Mouse (Mus musculus): ENCODE results near the gene Nrip2. TPM values are rescaled to one million over a fixed set of nuclear protein-coding genes. Genes with fewer than 3 reads are reported as not detected.

The Nrip2 gene
- polyA plus RNA-seq, 2 experiments: 0.70 to 1.5 TPM

DNA sequence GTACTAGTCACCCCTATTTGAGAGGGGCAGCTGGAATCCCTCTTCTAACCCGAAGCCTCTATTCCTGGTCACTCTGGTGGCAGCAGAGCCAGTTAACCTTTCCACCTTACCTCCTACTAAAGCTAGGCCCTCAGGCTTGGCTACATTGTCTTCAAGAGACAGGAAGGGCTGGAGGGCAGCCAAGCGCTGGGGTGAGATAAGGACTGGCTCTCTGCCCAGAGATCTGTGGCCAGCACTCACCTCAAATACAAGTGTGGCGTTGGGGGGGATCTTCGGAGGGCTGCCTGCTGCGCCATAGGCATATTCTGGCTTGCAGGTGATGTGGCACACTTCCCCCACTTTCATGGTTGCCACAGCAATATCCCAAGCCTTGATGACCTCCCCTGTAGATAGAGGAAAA, 36.4 kb downstream of the Nrip2 start:
- no peaks in the 10 kb centered on the region for H3K9me3 ChIP-seq (ENCODE audit: control insufficient read depth, low read length)
- no peak overlapping the region for H3K27ac ChIP-seq
- H3K4me1 ChIP-seq (replicated peaks; ENCODE audit: control insufficient read depth in 2 of 2, insufficient read depth in 2 of 2, low read length in 1 of 2): peaks cover 18 to 20% of the 10 kb centered on the region in 2 experiments; a peak in 3 of 4 replicates
- no peak for DNase-seq (ENCODE audit: low read depth in 3 of 3, low spot score in 3 of 3)
- H3K9ac ChIP-seq (replicated peaks): no peak overlapping the region
- H3K27me3 ChIP-seq (ENCODE audit: control insufficient read depth, insufficient read depth, low read length): no peaks in the 10 kb centered on the region
- H3K4me2 ChIP-seq (ENCODE audit: low read depth): no peak overlapping the region
- TF ChIP-seq CTCF (IDR thresholded peaks at IDR 0.05; ENCODE audit: low read depth) (no peak), EP300 (IDR thresholded peaks at IDR 0.05; ENCODE audit: low read depth) (no peak)
- H3K36me3 ChIP-seq (replicated peaks; ENCODE audit: control insufficient read depth, insufficient read depth, low read depth): peaks cover 48% of the 10 kb centered on the region
- no peak overlapping the region for H3K4me3 ChIP-seq (ENCODE audit: insufficient read depth in 1 of 2, low read depth in 2 of 2, low read length in 2 of 2)
- 45% methylated on average over 5 of the region's 5 CpGs for WGBS (ENCODE audit: insufficient replicate concordance)
- no peak for ATAC-seq (ENCODE audit: insufficient read depth)

DNA sequence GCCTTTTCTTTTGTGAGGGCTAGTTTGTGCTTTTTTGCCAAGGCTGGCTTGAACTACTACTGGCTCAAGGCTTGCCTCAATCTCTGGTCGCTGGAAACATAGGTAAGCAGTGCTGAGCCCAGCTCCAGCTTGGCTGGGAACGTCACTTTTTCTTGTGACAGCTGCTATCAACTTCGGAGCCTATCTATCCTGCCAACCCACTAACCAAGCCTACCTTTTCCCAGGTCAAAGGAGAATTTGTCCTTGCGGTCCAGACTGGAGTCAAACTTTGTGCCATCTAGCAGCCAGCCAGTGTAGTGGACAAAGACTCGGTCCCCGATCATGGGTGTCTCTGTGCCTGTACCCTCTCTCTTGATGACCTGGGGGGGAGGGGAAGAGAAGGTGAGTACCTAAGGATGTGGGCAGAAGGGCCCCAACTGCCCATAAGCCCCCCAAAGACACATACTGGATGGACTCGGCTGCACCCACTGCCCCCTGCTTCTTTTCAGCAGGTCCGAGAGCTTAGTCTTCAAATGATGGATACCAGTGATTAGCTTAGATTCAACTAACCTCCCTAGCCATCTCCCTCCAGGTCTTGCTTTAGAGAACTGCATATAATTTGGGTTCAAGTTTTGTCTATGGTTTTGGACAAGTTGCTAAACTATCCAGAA, 37.4 kb downstream of the Nrip2 start:
- no peak overlapping the region for H3K9ac ChIP-seq (replicated peaks)
- H3K27me3 ChIP-seq (ENCODE audit: control insufficient read depth, insufficient read depth, low read length): no peaks in the 10 kb centered on the region
- H3K4me3 ChIP-seq (ENCODE audit: insufficient read depth in 1 of 2, low read depth in 2 of 2, low read length in 2 of 2): peak overlapping the region in 1 of 2 experiments; percentile 95; a peak in 2 of 4 replicates
- H3K4me2 ChIP-seq (ENCODE audit: low read depth): peak overlapping the region; percentile 99
- H3K4me1 ChIP-seq (replicated peaks; ENCODE audit: control insufficient read depth in 2 of 2, insufficient read depth in 2 of 2, low read length in 1 of 2): peaks cover 18 to 21% of the 10 kb centered on the region in 2 experiments; a peak in 3 of 4 replicates
- no peaks in the 10 kb centered on the region for H3K9me3 ChIP-seq (ENCODE audit: control insufficient read depth, low read length)
- ATAC-seq (ENCODE audit: insufficient read depth): no peak
- 74% methylated on average over 8 of the region's 8 CpGs for WGBS (ENCODE audit: insufficient replicate concordance)
- TF ChIP-seq EP300 (IDR thresholded peaks at IDR 0.05; ENCODE audit: low read depth) (no peak), CTCF (IDR thresholded peaks at IDR 0.05; ENCODE audit: low read depth) (no peak)
- DNase-seq (ENCODE audit: low read depth in 3 of 3, low spot score in 3 of 3): no peak
- no peak overlapping the region for H3K27ac ChIP-seq
- peaks cover 41% of the 10 kb centered on the region for H3K36me3 ChIP-seq (replicated peaks; ENCODE audit: control insufficient read depth, insufficient read depth, low read depth)

DNA sequence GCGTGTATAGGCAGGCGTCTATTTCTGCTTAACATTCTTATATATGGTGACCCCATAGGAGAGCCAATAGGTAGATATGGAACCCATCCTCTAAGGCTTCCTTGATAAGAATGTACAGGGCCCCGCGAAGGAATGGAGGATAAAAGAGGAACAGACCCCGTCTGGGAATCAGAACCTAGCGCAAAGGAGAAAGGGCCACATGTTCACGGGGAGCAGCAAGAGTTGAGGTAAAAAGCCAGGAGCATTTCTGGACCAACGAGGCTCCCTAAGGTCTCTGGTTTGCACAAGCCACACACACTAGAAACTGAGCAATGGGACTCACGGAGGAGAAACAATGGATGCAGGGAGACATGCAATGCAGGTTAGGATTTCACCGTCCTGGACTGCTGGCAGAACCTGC, 38.2 kb downstream of the Nrip2 start:
- no peak for TF ChIP-seq CTCF (IDR thresholded peaks at IDR 0.05; ENCODE audit: low read depth)
- Histone ChIP-seq H3K9ac (replicated peaks) (peak overlapping the region; percentile 91), H3K4me2 (ENCODE audit: low read depth) (peak overlapping the region; percentile 99), H3K27me3 (ENCODE audit: control insufficient read depth, insufficient read depth, low read length) (no peaks in the 10 kb centered on the region), H3K27ac (peak overlapping the region; percentile 65), H3K9me3 (ENCODE audit: control insufficient read depth, low read length) (no peaks in the 10 kb centered on the region), H3K36me3 (replicated peaks; ENCODE audit: control insufficient read depth, insufficient read depth, low read depth) (peaks cover 33% of the 10 kb centered on the region), H3K4me1 (replicated peaks; ENCODE audit: control insufficient read depth in 2 of 2, insufficient read depth in 2 of 2, low read length in 1 of 2) (peaks cover 18 to 21% of the 10 kb centered on the region in 2 experiments; a peak in 3 of 4 replicates), H3K4me3 (ENCODE audit: insufficient read depth in 1 of 2, low read depth in 2 of 2, low read length in 2 of 2) (peak overlapping the region; percentile 70 to 95)
- under 1% methylated on average over 10 of the region's 10 CpGs for WGBS (ENCODE audit: insufficient replicate concordance)
- ATAC-seq (ENCODE audit: insufficient read depth) (no peak), DNase-seq (ENCODE audit: low read depth in 3 of 3, low spot score in 3 of 3) (no peak)

DNA sequence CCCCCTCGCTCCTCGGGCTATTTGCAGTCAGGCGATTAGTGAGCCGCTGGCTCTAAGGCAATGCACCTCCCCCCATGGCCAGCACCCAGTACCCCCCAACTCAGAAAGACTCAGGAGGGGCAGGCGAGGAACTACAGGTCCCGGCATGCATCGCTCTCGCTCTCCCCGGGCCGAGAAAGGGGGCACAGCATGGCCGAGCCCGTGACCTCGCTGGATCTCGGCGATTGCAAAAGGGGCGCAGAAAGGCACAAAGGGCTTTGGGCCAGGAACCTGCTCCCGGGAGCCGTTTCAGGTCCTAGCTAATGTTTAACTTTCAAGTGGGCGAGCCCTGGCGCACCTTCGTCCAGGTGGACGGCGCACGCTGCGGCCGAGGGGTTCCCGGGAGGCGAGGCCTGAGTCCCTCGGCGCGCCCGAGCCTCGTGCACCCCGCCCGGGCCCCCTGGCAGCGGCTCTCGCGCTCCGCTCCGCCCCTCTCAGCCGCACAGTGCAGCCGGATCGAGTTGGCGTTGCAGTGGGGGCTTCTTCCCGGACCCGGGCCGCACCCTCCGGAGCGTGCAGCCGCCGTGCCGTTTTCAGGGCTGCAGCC, 38.7 kb downstream of the Nrip2 start:
- H3K36me3 ChIP-seq (replicated peaks; ENCODE audit: control insufficient read depth, insufficient read depth, low read depth): peaks cover 28% of the 10 kb centered on the region
- ATAC-seq (ENCODE audit: insufficient read depth) (peak; percentile 73), DNase-seq (ENCODE audit: low read depth in 3 of 3, low spot score in 3 of 3) (peak in 1 of 3 experiments; percentile 40)
- peak overlapping the region; percentile 91 for H3K9ac ChIP-seq (replicated peaks)
- peak overlapping the region; percentile 65 for H3K27ac ChIP-seq
- H3K4me2 ChIP-seq (ENCODE audit: low read depth): peak overlapping the region; percentile 99
- H3K4me3 ChIP-seq (ENCODE audit: insufficient read depth in 1 of 2, low read depth in 2 of 2, low read length in 2 of 2): peak overlapping the region; percentile 70 to 95
- TF ChIP-seq CTCF (IDR thresholded peaks at IDR 0.05; ENCODE audit: low read depth) (no peak), EP300 (IDR thresholded peaks at IDR 0.05; ENCODE audit: low read depth) (no peak)
- H3K9me3 ChIP-seq (ENCODE audit: control insufficient read depth, low read length): no peaks in the 10 kb centered on the region
- H3K4me1 ChIP-seq (replicated peaks; ENCODE audit: control insufficient read depth in 2 of 2, insufficient read depth in 2 of 2, low read length in 1 of 2): peaks cover 18 to 21% of the 10 kb centered on the region in 2 experiments; a peak in 3 of 4 replicates
- no peaks in the 10 kb centered on the region for H3K27me3 ChIP-seq (ENCODE audit: control insufficient read depth, insufficient read depth, low read length)
- under 1% methylated on average over 47 of the region's 52 CpGs for WGBS (ENCODE audit: insufficient replicate concordance)

DNA sequence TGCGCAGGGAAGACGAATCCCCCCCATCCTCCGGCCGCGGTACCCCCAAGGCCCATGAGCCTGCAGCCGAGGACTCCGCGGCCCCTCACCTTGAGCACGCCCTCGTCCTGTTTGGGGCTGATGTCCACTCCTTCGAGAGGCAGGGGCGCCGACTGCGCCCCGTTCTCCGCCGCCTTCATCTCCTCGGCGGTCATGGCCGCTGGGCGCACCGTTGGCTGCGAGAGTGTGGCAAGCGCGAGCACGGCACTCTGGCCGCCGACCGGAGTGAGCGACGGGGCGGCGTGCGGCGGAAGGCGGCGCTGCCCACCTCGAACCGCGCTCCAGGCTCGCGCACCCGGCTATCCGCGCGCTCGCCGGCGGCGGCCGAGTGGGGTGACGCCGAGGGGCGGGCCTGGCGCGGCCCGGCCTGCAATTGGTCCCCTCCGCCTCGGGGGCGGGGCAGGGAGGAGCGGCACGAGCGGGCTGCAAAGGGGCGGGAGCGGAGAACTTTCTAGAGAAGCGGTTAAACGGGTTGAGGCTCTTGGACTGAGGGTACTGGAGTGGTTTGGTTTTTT, 39.3 kb downstream of the Nrip2 start, which contains the start of gene Fkbp4:
TSS of gene Fkbp4 (minus strand) at position 361 of the 554 bp plus-strand sequence.
- Histone ChIP-seq H3K4me2 (ENCODE audit: low read depth) (peak within 1 kb of the TSS; percentile 99), H3K9me3 (ENCODE audit: control insufficient read depth, low read length) (no peaks in the 10 kb centered on the region), H3K36me3 (replicated peaks; ENCODE audit: control insufficient read depth, insufficient read depth, low read depth) (peaks cover 22% of the 10 kb centered on the region), H3K27ac (peak within 1 kb of the TSS; percentile 65), H3K4me3 (ENCODE audit: insufficient read depth in 1 of 2, low read depth in 2 of 2, low read length in 2 of 2) (peak within 1 kb of the TSS; percentile 70 to 95), H3K4me1 (replicated peaks; ENCODE audit: control insufficient read depth in 2 of 2, insufficient read depth in 2 of 2, low read length in 1 of 2) (peaks cover 18 to 21% of the 10 kb centered on the region in 2 experiments; a peak in 3 of 4 replicates), H3K27me3 (ENCODE audit: control insufficient read depth, insufficient read depth, low read length) (no peaks in the 10 kb centered on the region), H3K9ac (replicated peaks) (peak within 1 kb of the TSS; percentile 91)
- WGBS (ENCODE audit: insufficient replicate concordance): under 1% methylated on average over 66 of the region's 67 CpGs
- DNase-seq (ENCODE audit: low read depth in 3 of 3, low spot score in 3 of 3) (peak; percentile 83 to 88 (median 84)), ATAC-seq (ENCODE audit: insufficient read depth) (peak; percentile 93)
- TF ChIP-seq CTCF (IDR thresholded peaks at IDR 0.05; ENCODE audit: low read depth) (no peak; the same call in 1 of the 2 replicates), EP300 (IDR thresholded peaks at IDR 0.05; ENCODE audit: low read depth) (no peak)
